Mouse (Mus musculus) thymus, postnatal 10 days (tissue): Measurements from ENCODE around the gene Adk.

Experiments used
- DNase-seq, 2 experiments: peaks; one replicate each; pipeline ENCODE4 v3.0.0; 2021; ENCODE audit warnings: low spot score in 2 of 2

The Adk gene

GRCm38 (mm10) chr14:21268229-21268628 is 215.9 kb downstream of the Adk start:
- DNase-seq, result no peak

- no peak for DNase-seq
Observed at GRCm38 (mm10) chr14:21271472-21271871, 219.1 kb downstream of the Adk start.

GRCm38 (mm10) chr14:21275786-21276185 is 223.4 kb downstream of the Adk start:
- no peak for DNase-seq

- DNase-seq, result no peak
Observed at GRCm38 (mm10) chr14:21278290-21278689, 225.9 kb downstream of the Adk start.

GRCm38 (mm10) chr14:21278907-21279535 is 226.6 kb downstream of the Adk start:
- DNase-seq, result no peak

- no peak for DNase-seq
Observed at GRCm38 (mm10) chr14:21280451-21280850, 228.1 kb downstream of the Adk start.

- no peak for DNase-seq
Observed at GRCm38 (mm10) chr14:21281506-21281905, 229.1 kb downstream of the Adk start.

- no peak for DNase-seq
Observed at GRCm38 (mm10) chr14:21284116-21284515, 231.7 kb downstream of the Adk start.

GRCm38 (mm10) chr14:21284847-21285246 is 232.5 kb downstream of the Adk start:
- DNase-seq, result no peak

- no peak for DNase-seq
Observed at GRCm38 (mm10) chr14:21286274-21286673, 233.9 kb downstream of the Adk start.

GRCm38 (mm10) chr14:21287726-21288442 is 235.5 kb downstream of the Adk start:
- DNase-seq, result peak; percentile 42 to 43

- DNase-seq, result no peak
Observed at GRCm38 (mm10) chr14:21299743-21300142, 247.4 kb downstream of the Adk start.

- no peak for DNase-seq
Observed at GRCm38 (mm10) chr14:21304815-21305214, 252.4 kb downstream of the Adk start.

- no peak for DNase-seq
Observed at GRCm38 (mm10) chr14:21308349-21308936, 256.1 kb downstream of the Adk start.

- DNase-seq, result no peak
Observed at GRCm38 (mm10) chr14:21310530-21310929, 258.2 kb downstream of the Adk start.

GRCm38 (mm10) chr14:21313561-21314342 is 261.4 kb downstream of the Adk start:
- DNase-seq, result no peak

- DNase-seq, result no peak
Observed at GRCm38 (mm10) chr14:21314466-21314865, 262.1 kb downstream of the Adk start.

- no peak for DNase-seq
Observed at GRCm38 (mm10) chr14:21334826-21335225, 282.5 kb downstream of the Adk start.

- DNase-seq, result no peak
Observed at GRCm38 (mm10) chr14:21335691-21336314, 283.4 kb downstream of the Adk start.

- DNase-seq, result no peak
Observed at GRCm38 (mm10) chr14:21337948-21338347, 285.6 kb downstream of the Adk start.

GRCm38 (mm10) chr14:21341195-21341594 is 288.8 kb downstream of the Adk start:
- DNase-seq, result no peak

- DNase-seq, result no peak
Observed at GRCm38 (mm10) chr14:21342984-21343383, 290.6 kb downstream of the Adk start.
